Mouse (Mus musculus): ENCODE data around the gene Gm47996. TPM values are rescaled to one million over a fixed set of nuclear protein-coding genes. Genes with fewer than 3 reads are reported as not detected.

Gm47996 gene
- polyA plus RNA-seq, 1 experiment from 2014 or later: not detected

DNA sequence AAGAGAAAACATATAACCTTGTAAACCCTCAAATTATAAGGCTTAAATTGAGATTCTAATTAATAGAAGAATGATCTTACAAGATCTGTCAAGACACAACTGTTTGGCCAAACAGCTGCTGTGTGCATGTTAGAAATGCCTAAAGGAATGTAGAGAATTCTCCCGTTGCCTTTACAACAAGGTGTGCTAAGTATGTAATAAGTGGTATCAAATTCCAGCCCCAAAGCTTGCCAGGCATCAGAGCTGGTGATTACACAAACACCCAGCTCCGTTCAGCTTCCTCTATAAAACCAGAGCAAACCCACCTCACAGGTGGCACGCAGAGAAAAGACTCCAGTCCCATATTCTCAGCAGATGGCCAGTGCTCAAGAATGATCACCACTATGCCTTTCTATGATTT lies 27.8 kb downstream of the Gm47996 start:
- peaks cover 15% of the 10 kb centered on the region for H3K4me1 ChIP-seq
- no peak overlapping the region for H3K4me3 ChIP-seq
- H3K36me3 ChIP-seq (replicated peaks): no peaks in the 10 kb centered on the region; the same call in 1 of the 2 replicates
- no peaks in the 10 kb centered on the region for H3K27me3 ChIP-seq (ENCODE audit: poor library complexity, severe bottlenecking)
- 80% methylated on average over 3 of the region's 3 CpGs for WGBS
- H3K27ac ChIP-seq: no peak overlapping the region
- no peaks in the 10 kb centered on the region for H3K9me3 ChIP-seq
- DNase-seq (ENCODE audit: extremely low spot score, low spot score): no peak

DNA sequence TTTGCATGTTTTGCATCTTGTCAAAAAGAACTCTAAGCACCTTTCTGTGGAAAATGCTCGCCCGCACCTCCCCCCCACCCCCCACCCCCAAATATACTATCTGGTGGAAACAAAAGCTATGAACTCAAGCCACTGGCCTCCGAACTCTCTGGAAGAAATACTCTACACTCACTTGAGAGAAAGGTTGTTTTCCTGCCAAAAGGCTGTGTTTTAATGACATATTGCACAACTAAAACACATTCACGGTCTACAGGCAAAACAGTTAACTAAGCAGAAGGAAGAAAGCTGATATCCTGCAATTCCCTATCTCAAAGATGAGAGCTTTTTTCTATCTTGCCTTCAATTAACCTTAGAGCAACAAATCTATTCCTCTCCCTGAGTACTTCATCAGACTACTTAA lies 33.4 kb downstream of the Gm47996 start:
- DNase-seq (ENCODE audit: extremely low spot score, low spot score): no peak
- Histone ChIP-seq H3K9me3 (no peaks in the 10 kb centered on the region), H3K27me3 (ENCODE audit: poor library complexity, severe bottlenecking) (no peaks in the 10 kb centered on the region), H3K27ac (no peak overlapping the region), H3K4me1 (no peaks in the 10 kb centered on the region), H3K36me3 (replicated peaks) (no peaks in the 10 kb centered on the region; the same call in 1 of the 2 replicates), H3K4me3 (no peak overlapping the region)
- WGBS: 92% methylated on average over 4 of the region's 4 CpGs

DNA sequence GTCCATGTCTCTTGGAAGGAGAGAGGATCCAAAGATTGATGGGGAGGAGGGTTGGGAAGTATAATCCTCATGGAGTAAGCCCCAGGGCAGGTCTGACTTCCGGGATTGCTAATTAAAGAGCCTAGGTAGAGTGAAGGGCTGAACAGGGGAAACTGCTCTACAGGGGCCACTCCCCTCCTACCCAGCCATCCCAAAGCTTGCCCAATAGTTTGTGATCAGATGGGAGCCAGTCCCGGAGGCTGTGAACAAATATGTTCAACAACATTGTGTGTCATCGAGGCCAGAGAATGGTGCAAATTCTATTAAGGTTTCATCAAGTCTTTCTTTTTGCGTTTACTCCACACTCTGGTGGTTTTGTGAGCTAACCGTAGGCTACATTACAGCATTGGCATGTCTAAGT lies 34.1 kb downstream of the Gm47996 start:
- no peaks in the 10 kb centered on the region for H3K4me1 ChIP-seq
- 94% methylated on average over 5 of the region's 5 CpGs for WGBS
- no peak overlapping the region for H3K4me3 ChIP-seq
- H3K9me3 ChIP-seq: no peaks in the 10 kb centered on the region
- H3K27ac ChIP-seq: no peak overlapping the region
- DNase-seq (ENCODE audit: extremely low spot score, low spot score): no peak
- no peaks in the 10 kb centered on the region; the same call in 1 of the 2 replicates for H3K36me3 ChIP-seq (replicated peaks)
- no peaks in the 10 kb centered on the region for H3K27me3 ChIP-seq (ENCODE audit: poor library complexity, severe bottlenecking)

DNA sequence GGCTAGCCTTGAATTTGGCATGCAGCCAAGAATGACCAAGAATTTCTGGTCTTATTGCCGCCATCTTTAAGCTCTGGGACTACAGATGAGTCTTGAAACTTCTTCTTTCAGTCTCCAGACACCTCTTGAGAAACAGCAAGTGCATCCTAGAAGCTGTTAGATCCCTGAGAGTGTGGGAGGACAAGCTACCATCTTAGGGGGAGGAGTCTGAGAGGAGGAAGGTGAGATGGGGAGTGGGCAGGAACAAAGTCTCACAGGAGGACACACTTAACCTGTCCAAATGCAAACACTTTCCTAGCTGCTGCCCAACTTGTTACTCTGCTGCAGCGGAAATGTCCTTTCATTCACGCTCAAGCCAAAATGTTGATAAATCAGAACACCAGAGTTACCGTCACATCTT lies 34.8 kb downstream of the Gm47996 start:
- H3K27ac ChIP-seq: no peak overlapping the region
- no peak overlapping the region for H3K4me3 ChIP-seq
- no peaks in the 10 kb centered on the region for H3K27me3 ChIP-seq (ENCODE audit: poor library complexity, severe bottlenecking)
- H3K36me3 ChIP-seq (replicated peaks): no peaks in the 10 kb centered on the region; the same call in 1 of the 2 replicates
- WGBS: 96% methylated on average over 4 of the region's 4 CpGs
- no peaks in the 10 kb centered on the region for H3K9me3 ChIP-seq
- H3K4me1 ChIP-seq: no peaks in the 10 kb centered on the region
- DNase-seq (ENCODE audit: extremely low spot score, low spot score): no peak

DNA sequence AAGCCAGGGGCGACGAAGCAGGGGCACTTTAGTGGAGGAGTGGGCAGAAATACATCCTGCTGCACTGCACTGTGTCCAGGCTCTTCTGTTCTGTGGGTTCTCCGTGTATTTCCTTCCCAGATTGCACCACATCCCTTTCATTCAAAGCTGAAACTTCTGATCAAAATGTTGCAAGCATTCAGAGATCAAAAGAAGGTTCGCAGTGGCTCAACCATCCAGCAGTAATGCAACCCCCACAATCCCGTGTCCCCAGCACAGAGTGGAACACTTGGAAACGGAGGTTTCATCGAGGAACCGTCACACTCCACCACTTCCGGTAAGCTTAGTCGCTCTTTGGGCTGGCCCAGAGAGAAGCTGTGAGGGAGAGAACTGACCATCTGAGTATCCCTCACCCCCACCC lies 35.2 kb downstream of the Gm47996 start:
- DNase-seq (ENCODE audit: extremely low spot score, low spot score): no peak
- no peaks in the 10 kb centered on the region for H3K27me3 ChIP-seq (ENCODE audit: poor library complexity, severe bottlenecking)
- 87% methylated on average over 10 of the region's 10 CpGs for WGBS
- H3K27ac ChIP-seq: no peak overlapping the region
- no peaks in the 10 kb centered on the region for H3K9me3 ChIP-seq
- H3K36me3 ChIP-seq (replicated peaks): no peaks in the 10 kb centered on the region; the same call in 1 of the 2 replicates
- no peak overlapping the region for H3K4me3 ChIP-seq
- no peaks in the 10 kb centered on the region for H3K4me1 ChIP-seq

DNA sequence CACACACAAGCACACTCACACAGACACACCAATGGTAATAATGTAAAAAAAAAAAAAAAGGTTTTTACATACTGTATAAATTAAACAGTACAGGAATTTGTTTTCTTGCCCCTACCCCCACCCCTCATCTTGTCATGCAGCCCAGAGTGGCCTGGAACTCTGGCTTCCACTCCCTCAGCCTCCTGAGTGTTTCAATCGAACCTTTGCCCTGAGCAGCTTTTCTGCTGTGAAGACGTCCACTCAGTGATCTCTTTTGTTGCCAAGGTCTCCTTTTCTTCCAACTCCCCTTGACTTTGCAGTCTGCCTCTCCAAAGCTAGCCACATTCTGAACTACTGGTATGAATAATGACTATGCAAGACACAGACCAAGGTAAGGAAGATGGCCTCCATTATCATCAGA lies 35.9 kb downstream of the Gm47996 start:
- H3K4me1 ChIP-seq: 0 out of 2 replicates have a peak, but pooled peaks cover 3% of the 10 kb centered on the region
- H3K9me3 ChIP-seq: no peaks in the 10 kb centered on the region
- H3K4me3 ChIP-seq: no peak overlapping the region
- no peaks in the 10 kb centered on the region for H3K27me3 ChIP-seq (ENCODE audit: poor library complexity, severe bottlenecking)
- 82% methylated on average over 2 of the region's 2 CpGs for WGBS
- no peak for DNase-seq (ENCODE audit: extremely low spot score, low spot score)
- no peak overlapping the region for H3K27ac ChIP-seq
- H3K36me3 ChIP-seq (replicated peaks): no peaks in the 10 kb centered on the region

DNA sequence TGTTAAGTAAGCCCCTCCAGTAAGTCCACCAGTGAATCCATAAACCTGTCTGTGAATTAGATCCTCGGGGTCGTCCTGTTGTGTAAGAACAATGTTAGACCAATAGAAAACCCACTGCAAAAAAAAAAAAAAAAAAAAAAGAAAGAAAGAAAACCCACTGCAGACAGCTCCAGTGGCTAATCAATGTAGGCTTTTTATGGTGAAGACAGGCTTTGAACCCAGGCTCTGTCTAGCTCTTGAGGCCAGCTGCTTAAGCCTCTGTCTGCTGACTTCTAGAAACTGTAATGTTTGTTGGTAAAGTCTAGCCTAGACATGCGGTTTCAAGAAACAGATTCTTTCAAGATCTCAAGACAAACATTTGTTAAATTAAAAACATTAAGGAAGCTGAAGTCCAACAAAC lies 40.2 kb downstream of the Gm47996 start:
- Histone ChIP-seq H3K27me3 (ENCODE audit: poor library complexity, severe bottlenecking) (no peaks in the 10 kb centered on the region), H3K36me3 (replicated peaks) (no peaks in the 10 kb centered on the region), H3K4me3 (no peak overlapping the region), H3K4me1 (0 out of 2 replicates have a peak, but pooled peaks cover 7% of the 10 kb centered on the region), H3K9me3 (no peaks in the 10 kb centered on the region), H3K27ac (no peak overlapping the region)
- 87% methylated on average over 3 of the region's 3 CpGs for WGBS
- DNase-seq (ENCODE audit: extremely low spot score, low spot score): no peak

DNA sequence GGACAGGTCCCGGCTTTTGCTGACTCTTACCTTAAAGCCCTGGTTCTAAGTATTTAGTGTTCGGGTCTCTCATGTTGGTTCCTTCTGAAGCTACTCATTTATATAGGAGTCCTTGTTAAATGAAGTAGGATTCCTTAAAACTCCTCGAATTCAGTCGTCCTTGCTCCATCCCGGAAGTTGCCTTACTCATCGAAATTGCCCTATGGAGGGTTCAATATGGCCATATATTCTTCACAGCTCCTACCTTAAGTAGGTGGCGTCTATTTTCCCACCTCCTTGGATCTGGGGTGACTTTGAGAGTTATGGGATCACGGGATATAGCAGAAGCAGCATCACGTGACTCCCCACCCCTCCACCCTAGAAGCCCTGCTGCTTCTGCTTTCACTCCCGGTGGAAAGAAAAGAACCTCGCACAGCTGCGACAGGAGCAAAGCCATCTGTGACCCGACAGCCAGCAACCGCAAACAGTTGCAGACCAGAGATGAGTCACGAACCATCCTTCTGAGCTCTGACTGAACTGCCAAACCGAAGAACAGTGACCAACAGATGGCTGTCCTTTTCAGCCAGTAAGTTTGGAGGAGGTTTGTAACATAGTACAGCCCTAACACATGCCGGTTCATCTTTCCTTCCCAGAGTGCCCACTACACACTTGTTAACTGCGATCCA lies 40.7 kb downstream of the Gm47996 start:
- peak overlapping the region; percentile 15; the same call in 1 of the 2 replicates for H3K27ac ChIP-seq

DNA sequence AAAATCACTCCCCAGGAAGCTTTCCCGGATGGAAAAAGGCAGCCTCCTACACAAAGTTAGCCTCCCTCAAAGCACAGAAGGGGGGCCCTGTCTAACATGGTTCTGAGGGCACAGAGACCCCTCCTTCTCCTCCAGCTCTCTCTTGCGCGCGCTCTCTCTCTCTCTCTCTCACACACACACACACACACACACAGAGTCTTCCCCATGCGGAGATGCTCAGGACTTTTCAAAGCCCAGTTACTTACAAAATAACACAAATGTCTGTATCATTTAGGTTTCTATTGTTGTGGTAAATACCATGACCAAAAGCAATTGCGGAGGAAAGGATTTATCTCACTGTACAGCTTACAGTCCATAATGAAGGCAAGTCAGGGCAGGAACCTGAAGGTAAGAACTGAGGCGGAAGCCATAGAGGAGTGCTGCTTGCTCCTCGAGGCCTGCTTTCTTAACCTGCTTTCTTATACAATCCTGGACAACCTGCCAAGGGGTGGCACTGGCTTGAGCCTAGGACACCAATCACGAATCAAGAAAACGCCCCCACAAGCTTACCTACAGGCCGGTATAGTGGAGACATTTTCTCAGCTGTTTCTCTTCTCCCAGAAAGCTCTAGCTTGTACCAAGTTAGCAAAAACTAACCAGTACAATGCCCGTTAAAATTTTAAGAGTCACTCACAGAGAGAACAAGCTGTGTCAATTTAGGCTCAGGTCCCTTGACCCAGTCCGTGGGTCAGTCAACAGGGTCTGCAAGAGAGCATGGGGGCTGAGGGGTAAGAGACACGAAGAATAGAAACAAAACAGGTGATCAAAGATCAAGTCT lies 41.5 kb downstream of the Gm47996 start:
- no peak for DNase-seq (ENCODE audit: extremely low spot score, low spot score)

More for the DNA sequence above, 40.7 kb downstream of the Gm47996 start:
- WGBS: 72% methylated on average over 18 of the region's 18 CpGs
- no peaks in the 10 kb centered on the region for H3K36me3 ChIP-seq (replicated peaks)
- H3K4me3 ChIP-seq: no peak overlapping the region
- no peak for DNase-seq (ENCODE audit: extremely low spot score, low spot score)
- H3K9me3 ChIP-seq: no peaks in the 10 kb centered on the region
- no peaks in the 10 kb centered on the region for H3K27me3 ChIP-seq (ENCODE audit: poor library complexity, severe bottlenecking)
- 0 out of 2 replicates have a peak, but pooled peaks cover 7% of the 10 kb centered on the region for H3K4me1 ChIP-seq

DNA sequence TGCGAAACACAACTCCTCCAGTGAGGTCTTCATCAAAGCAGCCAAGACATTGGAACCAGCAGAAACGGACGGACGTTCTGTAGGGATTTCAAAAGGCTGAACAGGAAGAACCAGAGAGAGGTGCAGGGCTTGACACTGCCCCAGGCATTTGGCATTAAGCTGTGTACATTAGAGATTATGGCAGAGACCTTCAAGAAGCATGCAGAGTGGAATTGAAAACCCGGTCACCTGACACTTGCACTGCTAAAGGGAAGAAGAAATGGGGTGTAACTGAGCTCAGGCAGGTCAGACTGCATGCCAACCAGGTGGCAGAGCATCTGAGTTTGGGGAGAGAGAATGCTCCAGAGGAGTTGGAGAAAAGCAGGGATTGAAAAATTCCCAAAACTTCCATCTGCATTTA lies 45.5 kb downstream of the Gm47996 start:
- 73% methylated on average over 5 of the region's 5 CpGs for WGBS
- H3K27ac ChIP-seq: no peak overlapping the region
- H3K36me3 ChIP-seq (replicated peaks): no peaks in the 10 kb centered on the region
- no peaks in the 10 kb centered on the region for H3K27me3 ChIP-seq (ENCODE audit: poor library complexity, severe bottlenecking)
- H3K4me1 ChIP-seq: peaks cover 24% of the 10 kb centered on the region
- no peak for DNase-seq (ENCODE audit: extremely low spot score, low spot score)
- no peaks in the 10 kb centered on the region for H3K9me3 ChIP-seq
- no peak overlapping the region for H3K4me3 ChIP-seq

More for the DNA sequence above, 41.5 kb downstream of the Gm47996 start:
- Histone ChIP-seq H3K36me3 (replicated peaks) (no peaks in the 10 kb centered on the region), H3K27ac (peak overlapping the region; percentile 15; the same call in 1 of the 2 replicates), H3K9me3 (no peaks in the 10 kb centered on the region), H3K4me1 (peaks cover 7% of the 10 kb centered on the region; the same call in 1 of the 2 replicates), H3K27me3 (ENCODE audit: poor library complexity, severe bottlenecking) (no peaks in the 10 kb centered on the region), H3K4me3 (no peak overlapping the region)
- 88% methylated on average over 14 of the region's 14 CpGs for WGBS

DNA sequence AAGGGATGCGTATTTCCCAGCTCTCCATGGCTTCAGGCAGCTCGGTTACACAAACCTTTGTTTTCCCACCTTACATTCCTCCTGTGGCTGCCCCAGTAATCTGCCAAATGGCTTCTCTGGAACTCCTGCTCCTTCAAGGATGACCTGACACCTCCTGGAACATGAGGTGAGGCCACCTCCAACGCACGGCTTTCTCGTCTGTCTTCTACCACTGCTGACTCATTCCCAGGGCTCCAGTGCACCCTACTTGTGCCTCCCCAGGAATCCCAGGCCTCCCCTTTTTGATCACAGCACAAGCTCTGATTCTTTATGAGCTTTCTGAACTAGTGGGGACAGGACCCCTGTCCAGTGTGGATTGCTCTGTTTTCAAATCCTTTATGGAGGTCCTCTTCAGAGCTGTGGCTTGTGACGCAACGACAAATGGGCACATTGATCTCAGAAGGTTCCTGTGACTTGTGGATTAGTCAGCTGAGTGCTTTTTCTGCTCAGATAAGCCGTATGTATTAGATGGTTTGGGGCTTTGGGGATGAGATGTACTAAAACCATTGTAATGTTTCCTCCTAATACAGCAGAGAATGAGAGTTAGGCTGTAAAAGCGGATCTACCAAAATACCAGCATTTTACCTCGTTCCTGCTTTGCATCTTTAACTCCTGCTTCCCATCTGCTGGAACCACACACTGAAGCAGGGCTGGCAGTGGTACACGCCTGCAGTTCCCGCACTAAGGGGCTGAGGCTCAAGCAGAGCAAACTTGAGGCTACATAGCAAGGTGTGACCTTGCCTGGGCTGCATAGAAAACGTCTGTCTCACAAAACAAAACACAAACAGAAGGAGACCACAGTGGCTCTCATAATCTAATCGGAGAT lies 48.4 kb downstream of the Gm47996 start:
- Histone ChIP-seq H3K4me1 (peaks cover 16% of the 10 kb centered on the region), H3K4me3 (no peak overlapping the region), H3K36me3 (replicated peaks) (no peaks in the 10 kb centered on the region), H3K27me3 (ENCODE audit: poor library complexity, severe bottlenecking) (no peaks in the 10 kb centered on the region), H3K9me3 (no peaks in the 10 kb centered on the region), H3K27ac (peak overlapping the region; percentile 40; the same call in 1 of the 2 replicates)
- DNase-seq (ENCODE audit: extremely low spot score, low spot score): no peak
- WGBS: 80% methylated on average over 14 of the region's 14 CpGs

DNA sequence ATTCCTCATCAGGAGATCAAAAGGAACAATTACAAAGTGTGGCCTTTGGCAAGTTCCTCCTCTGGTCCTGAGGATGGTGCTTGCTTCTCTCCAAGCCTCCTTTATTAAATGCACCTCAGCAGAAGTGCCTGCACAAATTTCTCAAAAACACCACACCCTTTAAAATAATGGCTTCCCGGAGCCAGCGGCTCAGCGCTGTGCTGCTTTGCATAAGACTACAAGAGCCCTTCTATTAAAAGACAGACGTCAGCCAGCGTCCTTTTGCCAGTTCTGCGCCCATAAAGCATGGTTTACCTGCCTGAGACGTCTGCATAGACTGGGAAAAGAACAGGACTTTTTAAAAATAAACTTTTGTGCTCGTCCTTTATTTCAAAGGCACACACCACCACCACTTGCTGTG lies 49.1 kb downstream of the Gm47996 start:
- no peak overlapping the region for H3K4me3 ChIP-seq
- H3K27me3 ChIP-seq (ENCODE audit: poor library complexity, severe bottlenecking): no peaks in the 10 kb centered on the region
- WGBS: 65% methylated on average over 8 of the region's 8 CpGs
- H3K36me3 ChIP-seq (replicated peaks): no peaks in the 10 kb centered on the region
- H3K27ac ChIP-seq: no peak overlapping the region
- no peak for DNase-seq (ENCODE audit: extremely low spot score, low spot score)
- H3K9me3 ChIP-seq: no peaks in the 10 kb centered on the region
- H3K4me1 ChIP-seq: peaks cover 16% of the 10 kb centered on the region
